Mouse (Mus musculus): Measurements from ENCODE around the gene Pbx1. TPM values are rescaled to one million over a fixed set of nuclear protein-coding genes. Genes with fewer than 3 reads are reported as not detected.

Gene Pbx1
- polyA plus RNA-seq, 2 experiments: 26.5 to 48.2 TPM

DNA sequence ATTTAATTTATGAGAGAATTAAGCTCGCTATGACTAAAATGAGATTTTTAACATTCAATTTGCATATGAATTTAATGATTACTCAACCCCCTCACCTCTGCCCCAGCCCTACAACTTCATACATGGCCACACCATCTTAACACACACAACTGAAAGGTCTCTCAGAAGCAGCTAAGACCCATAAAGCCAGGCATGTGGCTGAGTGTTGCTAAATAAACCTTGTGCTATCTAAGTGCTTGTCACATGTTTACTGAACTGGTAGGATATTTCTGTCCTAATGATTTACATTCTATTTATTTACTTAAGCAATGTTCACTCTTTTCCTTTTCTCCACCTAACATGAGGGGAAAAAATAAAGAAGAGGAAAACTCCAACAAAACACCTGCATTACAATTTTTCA is 253.5 kb downstream of the Pbx1 start:
- Histone ChIP-seq H3K4me1 (ENCODE audit: control insufficient read depth, insufficient read depth, low read length) (no peaks in the 10 kb centered on the region), H3K9ac (ENCODE audit: low read depth, low read length, severe bottlenecking) (no peak overlapping the region), H3K4me2 (replicated peaks; ENCODE audit: low read depth, low read length, severe bottlenecking) (no peak overlapping the region), H3K36me3 (ENCODE audit: control insufficient read depth, insufficient read depth, low read length) (peaks cover 20% of the 10 kb centered on the region), H3K27ac (replicated peaks; ENCODE audit: low read depth, low read length) (no peak overlapping the region), H3K4me3 (replicated peaks; ENCODE audit: low read length) (no peak overlapping the region), H3K27me3 (ENCODE audit: control insufficient read depth, insufficient read depth, low read length) (no peaks in the 10 kb centered on the region), H3K9me3 (ENCODE audit: control insufficient read depth, low read length) (no peaks in the 10 kb centered on the region)
- no peak for TF ChIP-seq POLR2A (IDR thresholded peaks at IDR 0.05; ENCODE audit: borderline replicate concordance, extremely low read depth, insufficient read depth, insufficient read length)
- WGBS: 88% methylated on average over 1 of the region's 1 CpGs
- ATAC-seq (ENCODE audit: low FRiP score, low read depth): no peak
- DNase-seq (ENCODE audit: low spot score): no peak

- ATAC-seq (ENCODE audit: low FRiP score, low read depth): no peak
- no peak overlapping the region for H3K27ac ChIP-seq (replicated peaks; ENCODE audit: low read depth, low read length)
- no peak overlapping the region for H3K9ac ChIP-seq (ENCODE audit: low read depth, low read length, severe bottlenecking)
- no peaks in the 10 kb centered on the region for H3K27me3 ChIP-seq (ENCODE audit: control insufficient read depth, insufficient read depth, low read length)
- peaks cover 5% of the 10 kb centered on the region; the same call in 1 of the 2 replicates for H3K36me3 ChIP-seq (ENCODE audit: control insufficient read depth, insufficient read depth, low read length)
- no peak for DNase-seq (ENCODE audit: low spot score)
- H3K9me3 ChIP-seq (ENCODE audit: control insufficient read depth, low read length): no peaks in the 10 kb centered on the region
- TF ChIP-seq POLR2A (IDR thresholded peaks at IDR 0.05; ENCODE audit: borderline replicate concordance, extremely low read depth, insufficient read depth, insufficient read length): no peak
- no peaks in the 10 kb centered on the region for H3K4me1 ChIP-seq (ENCODE audit: control insufficient read depth, insufficient read depth, low read length)
- no peak overlapping the region for H3K4me3 ChIP-seq (replicated peaks; ENCODE audit: low read length)
- 73% methylated on average over 4 of the region's 4 CpGs for WGBS
- H3K4me2 ChIP-seq (replicated peaks; ENCODE audit: low read depth, low read length, severe bottlenecking): no peak overlapping the region
These were observed 256.5 kb downstream of the Pbx1 start for GRCm38 (mm10) chr1:168175586-168175985.

DNA sequence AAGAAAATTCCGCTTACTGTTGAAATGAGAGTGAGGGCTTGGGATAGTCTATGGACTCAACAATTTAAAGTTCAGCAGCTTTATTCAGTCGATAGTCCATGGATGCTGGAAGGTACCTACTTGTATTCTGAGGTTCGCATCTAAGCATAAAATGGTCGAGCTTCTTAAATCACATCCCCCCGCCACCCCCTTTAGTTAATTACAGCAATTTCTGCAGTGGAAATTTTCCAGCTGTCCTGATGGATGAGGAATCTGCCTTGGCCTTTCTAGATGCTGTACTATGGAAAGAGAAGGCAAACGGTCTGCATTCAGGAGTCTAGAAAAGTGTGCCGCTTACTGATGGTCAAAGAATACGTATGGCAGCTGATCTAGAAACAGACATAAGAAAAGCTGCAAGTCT is 262.3 kb downstream of the Pbx1 start:
- DNase-seq (ENCODE audit: low spot score): no peak
- Histone ChIP-seq H3K36me3 (ENCODE audit: control insufficient read depth, insufficient read depth, low read length) (peaks cover 2% of the 10 kb centered on the region; the same call in 1 of the 2 replicates), H3K27ac (replicated peaks; ENCODE audit: low read depth, low read length) (no peak overlapping the region), H3K4me3 (replicated peaks; ENCODE audit: low read length) (no peak overlapping the region), H3K9ac (ENCODE audit: low read depth, low read length, severe bottlenecking) (no peak overlapping the region), H3K4me1 (ENCODE audit: control insufficient read depth, insufficient read depth, low read length) (no peaks in the 10 kb centered on the region), H3K4me2 (replicated peaks; ENCODE audit: low read depth, low read length, severe bottlenecking) (no peak overlapping the region), H3K27me3 (ENCODE audit: control insufficient read depth, insufficient read depth, low read length) (no peaks in the 10 kb centered on the region), H3K9me3 (ENCODE audit: control insufficient read depth, low read length) (no peaks in the 10 kb centered on the region)
- WGBS: 89% methylated on average over 8 of the region's 8 CpGs
- TF ChIP-seq POLR2A (IDR thresholded peaks at IDR 0.05; ENCODE audit: borderline replicate concordance, extremely low read depth, insufficient read depth, insufficient read length): no peak
- ATAC-seq (ENCODE audit: low FRiP score, low read depth): no peak

DNA sequence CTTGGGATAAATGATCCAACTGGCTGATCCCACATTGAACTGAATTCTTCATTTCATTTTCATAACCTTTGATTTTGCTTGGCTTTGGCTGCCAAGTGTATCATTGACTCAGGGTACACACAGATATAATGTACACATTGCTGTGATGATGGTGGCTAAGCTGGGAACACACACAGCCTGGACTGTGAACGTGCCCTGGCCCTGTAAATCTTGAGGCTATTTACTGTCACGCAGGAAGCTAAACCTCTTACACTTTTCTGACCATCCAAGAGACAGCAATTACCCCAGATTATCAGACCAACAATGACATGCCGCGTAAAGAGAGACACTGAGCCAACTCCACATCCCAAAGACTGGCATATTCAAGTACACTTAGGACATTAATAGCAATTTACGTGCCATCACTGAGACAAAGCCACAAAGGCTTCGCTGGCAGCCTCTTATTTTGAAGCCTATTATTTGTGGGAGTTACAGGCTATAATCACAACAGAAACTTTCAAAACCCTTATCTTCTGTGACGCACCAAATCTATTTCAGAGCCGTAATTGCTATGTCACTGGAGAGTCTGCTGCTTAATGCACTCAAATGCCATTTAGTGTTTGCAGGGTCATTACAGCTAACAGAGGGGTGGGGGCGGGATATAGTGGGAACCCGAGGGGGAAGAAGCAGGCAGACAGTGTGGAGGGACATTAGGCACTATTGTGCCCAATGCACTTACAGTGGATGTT is 262.9 kb downstream of the Pbx1 start:
- H3K9ac ChIP-seq (ENCODE audit: low read depth, low read length, severe bottlenecking): no peak overlapping the region
- no peak overlapping the region for H3K4me3 ChIP-seq (replicated peaks; ENCODE audit: low read length)
- peaks cover 2% of the 10 kb centered on the region; the same call in 1 of the 2 replicates for H3K36me3 ChIP-seq (ENCODE audit: control insufficient read depth, insufficient read depth, low read length)
- H3K27me3 ChIP-seq (ENCODE audit: control insufficient read depth, insufficient read depth, low read length): no peaks in the 10 kb centered on the region
- no peaks in the 10 kb centered on the region for H3K9me3 ChIP-seq (ENCODE audit: control insufficient read depth, low read length)
- TF ChIP-seq POLR2A (IDR thresholded peaks at IDR 0.05; ENCODE audit: borderline replicate concordance, extremely low read depth, insufficient read depth, insufficient read length): no peak
- no peak overlapping the region for H3K27ac ChIP-seq (replicated peaks; ENCODE audit: low read depth, low read length)
- no peaks in the 10 kb centered on the region for H3K4me1 ChIP-seq (ENCODE audit: control insufficient read depth, insufficient read depth, low read length)
- DNase-seq (ENCODE audit: low spot score) (no peak), ATAC-seq (ENCODE audit: low FRiP score, low read depth) (no peak)
- 85% methylated on average over 10 of the region's 10 CpGs for WGBS
- no peak overlapping the region for H3K4me2 ChIP-seq (replicated peaks; ENCODE audit: low read depth, low read length, severe bottlenecking)

DNA sequence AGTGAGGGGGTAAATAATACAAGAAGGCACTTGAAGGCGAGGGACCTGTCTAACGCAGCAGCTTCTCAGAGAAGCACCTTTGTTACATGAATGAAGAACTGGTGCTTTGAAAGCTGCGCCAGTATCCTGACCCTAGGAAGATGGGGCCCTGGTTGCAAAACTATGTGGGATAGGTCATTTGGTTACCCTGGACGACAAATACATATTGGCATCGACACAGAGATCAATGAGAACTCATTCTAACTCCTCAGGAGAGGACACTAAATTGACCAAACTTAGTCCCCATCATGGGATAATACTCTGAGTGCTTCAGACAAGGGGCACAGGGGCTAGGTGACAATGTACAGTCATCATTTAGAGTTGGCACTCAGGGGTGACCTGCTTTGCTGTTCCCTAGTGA is 264.3 kb downstream of the Pbx1 start:
- no peak for ATAC-seq (ENCODE audit: low FRiP score, low read depth)
- WGBS: 90% methylated on average over 5 of the region's 5 CpGs
- Histone ChIP-seq H3K9ac (ENCODE audit: low read depth, low read length, severe bottlenecking) (no peak overlapping the region), H3K4me3 (replicated peaks; ENCODE audit: low read length) (no peak overlapping the region), H3K27ac (replicated peaks; ENCODE audit: low read depth, low read length) (no peak overlapping the region), H3K27me3 (ENCODE audit: control insufficient read depth, insufficient read depth, low read length) (no peaks in the 10 kb centered on the region), H3K4me2 (replicated peaks; ENCODE audit: low read depth, low read length, severe bottlenecking) (no peak overlapping the region), H3K36me3 (ENCODE audit: control insufficient read depth, insufficient read depth, low read length) (no peaks in the 10 kb centered on the region), H3K4me1 (ENCODE audit: control insufficient read depth, insufficient read depth, low read length) (no peaks in the 10 kb centered on the region), H3K9me3 (ENCODE audit: control insufficient read depth, low read length) (no peaks in the 10 kb centered on the region)
- TF ChIP-seq POLR2A (IDR thresholded peaks at IDR 0.05; ENCODE audit: borderline replicate concordance, extremely low read depth, insufficient read depth, insufficient read length): no peak
- no peak for DNase-seq (ENCODE audit: low spot score)
